Comparison of ENCODE assay signal across 1 mouse cellular context in the genomic region with DNA sequence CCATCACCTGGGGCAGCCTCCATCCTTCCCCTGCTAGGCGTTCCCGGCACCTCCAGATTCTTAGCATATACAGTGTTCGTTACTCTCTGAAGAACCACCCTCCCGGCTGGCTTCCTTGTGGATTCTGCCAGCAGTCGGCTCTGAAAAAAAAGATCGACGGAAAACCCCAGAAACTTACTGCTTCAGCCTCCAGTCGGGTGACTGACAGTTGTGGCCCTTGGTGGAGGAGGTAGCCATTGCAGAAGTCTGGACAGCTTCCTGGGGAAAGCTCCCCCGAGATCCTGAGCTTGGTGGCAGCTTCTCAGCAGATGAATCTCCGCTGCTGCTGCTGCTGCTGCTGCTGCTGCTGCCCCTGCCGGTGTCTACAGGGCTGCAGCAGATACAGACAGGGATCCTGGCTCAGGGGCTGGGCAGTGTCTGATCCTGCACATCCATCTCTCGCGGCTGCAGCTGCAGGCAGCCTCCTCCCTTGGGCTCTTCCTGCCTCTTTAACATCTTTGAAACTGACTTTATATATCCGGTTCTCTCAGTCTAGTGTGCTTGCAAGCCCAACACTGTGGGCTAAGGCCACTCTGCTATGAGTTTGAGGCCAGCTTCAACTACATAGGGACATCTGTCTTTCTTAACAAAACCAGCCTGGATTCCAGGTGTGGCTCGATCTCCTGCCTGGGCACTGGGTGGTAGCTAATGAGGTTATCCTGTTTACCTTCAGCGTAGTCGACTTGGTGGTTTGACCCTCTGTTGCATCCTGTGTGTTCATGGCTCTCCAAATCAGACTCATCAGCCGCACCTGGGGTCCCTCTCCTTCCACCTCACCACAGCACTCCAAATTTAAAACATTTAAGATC.
TF ChIP-seq lines count a peak whose summit lies in the region.

No protein-coding gene starts in this region.

TF ChIP-seq in ES-E14, 5 proteins besides CTCF, POLR2A, EP300 and RAD21 (continued from another document):
- TF ChIP-seq HCFC1 (IDR thresholded peaks at IDR 0.05; ENCODE audit: borderline replicate concordance, insufficient read depth, low read length), result no peak
- no peak for TF ChIP-seq CHD2 (IDR thresholded peaks at IDR 0.05; ENCODE audit: low read depth, low read length)
- TF ChIP-seq ZNF384 (IDR thresholded peaks at IDR 0.05; ENCODE audit: low read depth, low read length), result no peak
